Mouse (Mus musculus) ovary, postnatal 10 days (tissue): ENCODE results near the gene Cnot2.
"Not testable (repeated sequence)": the region's sequence is repeated elsewhere in the genome, so short reads cannot be mapped to it uniquely, and the experiment has no call there.

Source experiments
- DNase-seq: peaks from one replicate; pipeline ENCODE4 v3.0.0; 2022; ENCODE audit warnings: low spot score

The Cnot2 gene

DNA sequence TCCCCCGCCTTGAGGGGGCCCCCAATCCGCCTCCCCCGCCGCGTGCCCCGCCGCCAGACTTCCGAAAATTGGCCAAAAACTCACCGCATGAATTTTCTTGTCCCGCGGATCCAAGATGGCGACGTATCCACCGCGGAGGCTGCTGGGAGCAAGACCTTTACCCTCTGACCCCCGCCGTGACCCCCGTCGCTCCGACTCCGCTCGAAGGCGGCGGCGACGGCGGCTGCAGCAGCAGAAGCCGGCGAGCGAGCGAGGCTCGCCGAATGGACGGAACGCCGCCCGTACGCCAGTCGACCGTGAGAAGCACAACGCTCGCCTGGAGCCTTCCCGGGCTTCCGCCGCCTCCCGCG, at the start of gene Cnot2:
TSS of gene Cnot2 (minus strand) at position 143 of the 350 bp plus-strand sequence.
- DNase-seq, result peak; percentile 90

DNA sequence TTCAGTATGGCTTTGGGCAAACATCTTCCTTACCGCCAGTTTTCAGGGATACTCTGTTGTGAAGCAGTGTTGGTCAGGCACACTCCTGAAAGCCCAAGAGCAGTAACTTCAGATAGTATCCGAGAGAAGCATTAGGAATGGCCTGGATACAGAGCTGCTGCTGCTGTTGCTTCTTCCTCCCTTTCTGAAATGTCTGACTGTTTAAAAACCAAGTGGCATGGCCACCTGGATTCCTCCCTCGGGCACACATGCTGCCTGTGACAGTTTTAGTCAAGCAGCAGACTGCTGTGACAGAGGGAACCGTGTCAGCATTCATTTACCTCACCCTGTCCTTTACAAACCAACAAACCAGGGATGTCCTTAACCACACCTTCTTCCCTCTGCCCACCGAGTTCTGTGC, 47.6 kb upstream of the Cnot2 start:
- no peak for DNase-seq

DNA sequence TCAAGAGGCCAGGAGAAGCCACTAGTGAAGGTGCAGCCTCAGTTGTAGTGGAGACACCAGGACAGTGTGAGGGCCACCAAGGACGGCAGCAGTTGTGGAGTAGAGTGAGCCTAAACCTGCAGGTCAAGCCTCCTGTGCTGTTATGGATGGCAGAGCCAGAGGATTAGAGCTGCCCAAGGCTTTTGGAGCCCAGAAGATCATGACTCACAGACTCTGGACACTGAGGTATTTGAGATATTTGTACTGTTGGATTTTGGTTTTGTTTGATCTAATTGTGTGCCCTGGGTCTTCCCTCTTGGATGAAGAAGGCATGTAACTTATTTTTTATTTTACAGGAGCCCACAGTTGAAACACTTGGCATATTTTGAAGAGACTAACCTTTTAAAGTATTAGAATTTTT, 44.7 kb upstream of the Cnot2 start:
- no peak for DNase-seq

DNA sequence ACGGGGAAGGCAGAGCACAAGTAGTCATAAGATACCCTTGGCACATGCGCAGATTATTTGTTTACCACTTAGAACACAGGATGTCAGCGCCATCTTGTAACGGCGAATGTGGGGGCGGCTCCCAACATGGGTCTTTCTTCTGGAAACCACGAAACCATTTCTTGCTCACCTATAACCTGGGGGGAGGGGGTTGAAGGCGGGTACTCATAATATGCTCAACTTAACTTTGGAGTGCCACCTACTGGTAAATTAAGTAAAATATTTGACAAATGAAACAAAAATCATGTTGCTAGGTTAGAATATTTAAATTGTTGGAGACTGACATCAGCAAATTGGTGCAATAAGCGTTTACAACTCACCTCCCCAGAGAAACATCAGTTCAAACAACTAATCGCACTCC, 31.9 kb upstream of the Cnot2 start:
- DNase-seq, result not testable (repeated sequence)

DNA sequence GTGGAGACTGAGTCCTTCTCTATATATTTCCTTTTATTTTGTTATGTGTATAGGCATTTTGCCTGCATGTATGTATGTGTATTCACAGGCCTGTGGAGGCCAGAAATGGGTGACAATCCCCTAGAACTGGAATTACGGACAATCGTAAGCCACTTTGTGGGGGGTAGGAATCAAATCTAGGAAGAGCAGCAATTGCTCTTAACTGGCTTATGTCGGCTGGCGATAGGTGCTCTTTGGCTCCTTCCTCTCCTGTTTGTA, 23.5 kb upstream of the Cnot2 start:
- DNase-seq, result no peak

DNA sequence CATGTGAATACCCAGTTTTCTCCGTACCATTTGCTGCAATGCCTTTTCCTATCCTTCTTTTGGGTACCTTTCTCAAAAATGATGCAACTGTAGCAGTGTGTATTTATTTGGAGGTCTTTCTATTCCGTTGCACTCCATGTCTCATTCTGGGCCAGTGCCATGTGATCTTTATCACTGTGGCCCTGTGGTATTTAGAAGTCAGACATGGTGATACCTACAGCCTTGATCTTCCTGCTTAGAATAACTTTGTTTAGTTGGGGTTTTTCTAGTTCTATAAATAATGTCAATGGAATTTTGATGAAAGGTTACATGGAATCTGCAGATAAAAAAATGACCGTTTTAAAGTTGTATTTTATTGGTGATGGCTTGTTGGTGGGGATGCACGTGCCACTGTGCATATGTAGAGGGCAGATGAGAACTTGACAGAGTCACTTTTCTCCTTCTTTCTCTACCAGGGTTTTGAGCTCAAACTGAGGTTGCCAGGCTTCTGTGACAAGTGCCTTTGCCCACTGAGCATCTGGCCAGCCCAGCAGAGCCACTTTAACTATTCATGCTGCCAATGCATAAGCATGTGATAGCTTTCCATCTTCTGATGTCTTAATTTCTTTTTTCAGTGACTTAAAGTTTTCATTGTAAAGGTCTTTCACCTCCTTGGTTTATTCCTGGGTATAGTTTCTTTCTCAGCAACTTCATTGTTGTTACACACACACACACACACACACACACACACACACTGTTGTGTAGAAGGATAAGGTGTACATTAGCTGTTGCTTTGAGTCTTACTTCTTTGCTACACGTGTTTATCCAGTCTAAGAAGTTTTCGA, 23.0 kb upstream of the Cnot2 start:
- DNase-seq, result no peak

DNA sequence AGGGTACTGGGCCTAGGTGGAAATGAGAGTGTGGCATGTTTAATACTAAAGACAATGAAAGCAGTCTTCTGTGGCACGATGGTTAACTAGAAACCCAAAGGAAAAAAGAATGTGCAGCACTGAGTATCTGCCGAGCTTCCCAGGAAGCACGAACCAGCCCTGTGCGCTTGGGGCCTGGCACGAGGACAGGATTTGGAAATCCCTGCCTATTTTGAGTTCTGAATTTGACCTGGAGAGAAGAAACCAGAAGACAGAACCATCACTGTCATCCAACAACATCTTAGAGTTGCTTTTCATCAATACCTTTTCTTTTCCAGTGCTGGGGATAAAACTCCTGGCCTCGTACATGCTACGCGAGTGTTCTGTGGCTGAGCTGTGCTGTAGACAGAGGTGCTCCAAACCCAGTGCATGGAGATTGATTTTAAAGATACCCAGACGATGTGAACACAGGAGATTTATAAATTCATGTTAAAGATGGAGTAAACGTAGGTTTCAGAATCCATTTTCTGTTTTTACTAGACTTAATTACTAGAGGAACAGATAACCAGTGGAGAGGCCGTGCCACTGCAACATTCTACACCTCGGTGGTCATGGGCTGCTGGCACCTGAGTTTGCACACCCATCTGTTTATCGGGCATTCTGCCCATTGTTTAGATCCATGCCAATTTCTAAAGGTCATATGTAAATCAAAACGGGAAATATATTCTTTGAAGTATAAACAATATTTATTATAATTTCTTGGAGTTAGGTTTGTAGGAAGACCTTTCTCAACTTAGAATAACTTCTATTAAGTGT, 17.9 kb upstream of the Cnot2 start:
- no peak for DNase-seq

DNA sequence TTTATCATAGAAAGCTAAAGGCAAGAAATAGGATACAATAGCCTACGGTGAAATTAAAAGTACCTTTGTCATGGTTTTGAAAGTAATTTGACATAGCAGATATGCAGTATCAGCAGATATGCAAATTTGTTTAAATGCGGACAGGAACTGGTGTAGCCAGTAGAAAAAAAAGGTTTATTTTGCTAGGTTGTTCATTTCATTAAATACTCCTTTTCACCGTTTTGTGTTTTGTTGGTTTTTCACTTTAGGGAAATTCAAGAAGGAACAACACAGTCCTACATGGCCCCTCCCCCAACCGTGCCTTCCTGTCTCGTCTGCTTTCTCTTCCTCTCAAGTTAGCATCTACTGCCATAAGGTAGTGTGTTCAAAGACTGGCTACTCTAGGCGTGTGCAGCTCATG, 1.4 kb upstream of the Cnot2 start:
- no peak for DNase-seq

DNA sequence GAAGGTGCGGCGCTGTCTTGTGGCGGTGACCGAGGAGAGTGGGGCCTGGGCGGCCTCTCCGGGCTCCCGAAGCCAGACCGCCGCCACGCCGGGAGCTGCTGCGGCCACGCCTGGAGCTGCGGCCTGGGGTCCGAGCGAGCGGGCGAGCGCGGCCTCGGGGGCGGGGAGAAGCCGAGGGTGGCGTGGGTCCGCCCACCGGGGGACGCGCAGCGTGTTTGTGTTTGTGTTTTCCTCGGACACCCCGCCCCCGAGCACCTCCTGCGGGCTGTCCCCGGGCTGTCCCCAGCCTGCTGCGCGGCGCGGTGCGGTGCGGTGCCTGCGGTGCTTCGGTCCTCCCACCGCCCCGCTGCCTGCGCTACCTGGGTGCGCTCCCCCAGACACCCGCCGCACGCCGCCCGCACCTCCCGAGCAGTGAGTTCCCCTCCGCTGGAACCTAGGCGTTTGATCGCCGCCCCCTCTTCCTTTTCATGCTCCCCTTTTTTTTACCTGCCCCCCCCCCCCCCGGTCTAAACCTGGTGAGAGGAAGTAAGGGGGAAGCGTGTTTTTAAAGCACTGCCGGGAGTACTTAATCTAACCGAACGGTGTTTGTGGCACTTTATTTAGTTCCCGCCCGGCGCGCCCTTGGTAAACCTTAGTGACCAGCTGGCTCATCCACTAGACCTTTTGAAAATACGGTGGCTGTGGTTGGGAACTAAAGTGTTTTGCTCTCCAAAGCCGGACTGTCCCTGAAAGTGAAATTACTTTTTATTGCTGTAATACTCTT, 589 bp upstream of the Cnot2 start:
- peak; percentile 31 for DNase-seq

DNA sequence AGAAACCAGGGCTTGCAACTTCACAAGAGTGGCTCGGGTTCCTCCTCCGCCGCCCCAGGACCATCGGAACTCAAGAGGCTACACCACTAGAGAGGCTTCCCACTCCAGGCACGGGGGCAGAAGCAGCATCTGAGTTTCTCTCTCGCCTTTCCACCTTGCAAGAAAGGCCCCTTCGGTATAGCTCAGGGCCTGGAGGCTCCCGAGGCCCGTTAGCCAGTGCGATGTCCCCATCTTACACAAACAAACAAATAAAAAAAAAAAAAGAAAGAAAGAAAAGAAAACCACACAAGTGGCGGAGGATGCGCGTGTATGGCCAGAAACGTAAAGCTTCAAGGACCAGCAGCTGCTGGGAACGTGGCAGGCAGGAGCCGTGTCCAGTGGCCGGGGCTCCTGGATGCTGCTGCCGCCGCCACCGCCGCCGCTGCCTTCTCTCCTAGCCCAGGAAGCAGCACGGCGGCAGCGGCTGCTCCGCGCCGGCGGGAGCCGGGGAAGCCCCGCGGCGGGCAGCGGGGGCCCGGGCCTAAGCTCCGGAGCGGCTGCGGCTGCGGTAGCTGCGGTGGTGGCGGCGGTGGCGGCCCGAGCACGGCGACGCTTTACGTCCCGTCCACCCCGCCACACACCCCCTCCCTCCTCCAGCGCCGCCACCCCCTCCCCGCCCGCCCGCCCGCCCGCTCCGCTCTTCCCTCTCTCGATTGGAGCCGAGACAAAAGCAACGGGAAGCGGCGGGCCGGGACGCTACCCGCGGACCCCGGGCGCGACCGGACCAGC, 536 bp downstream of the Cnot2 start:
- DNase-seq, result peak; percentile 13

DNA sequence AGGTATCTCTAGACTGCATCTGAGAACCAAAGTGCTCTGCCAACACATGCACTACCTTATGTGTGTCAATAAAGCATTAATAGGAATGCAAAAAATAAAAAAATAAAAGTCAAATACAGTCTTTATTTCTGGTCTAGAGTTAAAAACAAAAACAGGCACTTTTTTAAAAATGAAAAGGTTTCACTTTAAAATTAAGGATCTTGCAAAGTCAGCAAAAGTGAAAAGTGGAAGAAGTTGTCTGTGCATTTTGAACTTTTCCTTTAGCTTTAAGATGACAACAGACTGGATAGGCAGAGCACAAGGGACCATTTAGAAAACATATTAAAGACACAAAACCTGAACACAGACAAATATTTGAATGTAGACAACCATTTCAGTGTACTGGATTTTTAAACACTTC, 1.8 kb downstream of the Cnot2 start:
- DNase-seq, result no peak

DNA sequence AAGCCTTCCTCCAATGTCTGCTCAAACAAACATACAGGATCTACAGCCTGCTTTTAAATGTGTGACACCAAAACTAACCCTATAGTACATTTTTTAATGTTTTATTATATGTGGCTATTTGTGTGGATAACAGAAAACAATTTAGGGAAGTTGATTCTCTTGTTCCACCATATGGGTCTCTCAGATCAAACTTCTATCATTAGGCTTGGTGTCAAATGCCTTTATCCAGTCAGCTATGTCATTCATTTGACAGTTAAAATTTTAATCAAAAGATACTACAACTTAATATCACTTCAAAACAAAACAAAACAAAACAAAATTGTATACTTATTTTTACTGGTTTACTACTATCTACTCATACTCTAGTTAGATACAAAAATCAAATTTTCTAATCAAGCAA, 2.9 kb downstream of the Cnot2 start:
- no peak for DNase-seq

DNA sequence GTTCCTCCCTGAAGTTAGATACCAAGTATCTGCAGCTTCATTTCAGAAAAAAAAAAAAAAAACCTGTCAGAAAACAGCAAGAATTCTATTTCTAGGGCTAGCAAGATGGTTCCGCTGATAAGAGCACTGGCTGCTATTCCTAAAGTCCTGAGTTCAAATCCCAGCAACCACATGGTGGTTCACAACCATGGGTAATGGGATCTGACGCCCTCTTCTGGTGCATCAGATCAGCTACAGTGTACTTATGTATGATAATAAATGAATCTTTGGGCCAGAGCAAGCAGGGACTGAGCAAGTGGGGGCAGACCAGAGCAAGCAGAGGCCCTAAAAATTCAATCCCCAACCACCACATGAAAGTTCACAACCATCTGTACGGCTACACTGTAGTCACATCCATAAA, 4.1 kb downstream of the Cnot2 start:
- no peak for DNase-seq

DNA sequence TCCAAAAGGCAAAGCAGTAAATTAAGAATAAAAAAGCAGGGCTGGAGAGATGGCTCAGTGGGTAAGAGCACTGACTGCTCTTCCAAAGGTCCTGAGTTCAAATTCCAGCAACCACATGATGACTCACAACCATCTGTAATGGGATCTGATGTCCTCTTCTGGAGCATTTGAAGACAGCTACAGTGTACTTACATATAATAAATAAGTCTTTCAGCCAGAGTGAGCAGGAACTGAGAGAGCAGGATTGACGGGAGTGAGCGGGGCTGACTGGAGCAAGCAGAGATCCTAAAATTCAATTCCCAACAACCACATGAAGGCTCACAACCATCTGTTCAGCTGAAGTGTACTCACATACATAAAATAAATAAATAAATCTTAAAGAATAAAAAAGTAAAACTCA, 5.2 kb downstream of the Cnot2 start:
- DNase-seq, result not testable (repeated sequence)

DNA sequence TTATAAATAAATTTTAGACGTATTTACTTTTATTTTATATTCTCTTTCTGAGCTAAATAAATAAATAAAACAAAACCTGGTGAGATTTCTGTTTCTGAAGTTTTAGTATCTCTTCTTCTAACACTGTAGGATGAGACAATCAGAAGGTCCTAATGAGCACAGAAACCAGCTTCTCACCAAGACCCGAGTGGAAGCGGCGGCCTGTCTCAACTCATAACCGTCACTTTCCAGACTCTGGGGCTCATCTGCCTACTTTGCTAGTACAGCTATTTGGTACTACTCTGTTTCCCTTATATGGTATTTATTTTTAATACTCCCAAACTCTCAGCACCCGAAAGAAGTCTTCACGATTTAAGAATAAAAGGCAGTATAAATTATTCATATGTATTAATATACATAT, 10.8 kb downstream of the Cnot2 start:
- no peak for DNase-seq

DNA sequence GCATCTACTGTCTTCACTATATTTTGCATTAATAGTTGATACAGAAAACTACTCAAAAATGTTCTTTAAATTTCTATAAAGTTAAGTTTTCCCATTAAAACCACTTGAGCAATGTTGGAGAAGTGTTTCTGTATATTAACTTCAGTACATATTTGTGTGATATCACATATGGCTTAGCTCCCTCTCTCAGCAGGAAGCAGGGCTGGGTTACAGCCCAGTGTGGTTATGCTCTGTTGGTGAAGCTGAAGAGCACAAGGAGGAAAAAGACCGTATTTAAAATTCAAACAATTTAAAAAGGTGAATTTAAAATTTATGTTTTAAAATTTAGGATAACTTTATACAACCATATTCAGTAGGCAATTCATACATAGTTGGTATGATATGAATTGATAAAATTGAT, 12.8 kb downstream of the Cnot2 start:
- no peak for DNase-seq

DNA sequence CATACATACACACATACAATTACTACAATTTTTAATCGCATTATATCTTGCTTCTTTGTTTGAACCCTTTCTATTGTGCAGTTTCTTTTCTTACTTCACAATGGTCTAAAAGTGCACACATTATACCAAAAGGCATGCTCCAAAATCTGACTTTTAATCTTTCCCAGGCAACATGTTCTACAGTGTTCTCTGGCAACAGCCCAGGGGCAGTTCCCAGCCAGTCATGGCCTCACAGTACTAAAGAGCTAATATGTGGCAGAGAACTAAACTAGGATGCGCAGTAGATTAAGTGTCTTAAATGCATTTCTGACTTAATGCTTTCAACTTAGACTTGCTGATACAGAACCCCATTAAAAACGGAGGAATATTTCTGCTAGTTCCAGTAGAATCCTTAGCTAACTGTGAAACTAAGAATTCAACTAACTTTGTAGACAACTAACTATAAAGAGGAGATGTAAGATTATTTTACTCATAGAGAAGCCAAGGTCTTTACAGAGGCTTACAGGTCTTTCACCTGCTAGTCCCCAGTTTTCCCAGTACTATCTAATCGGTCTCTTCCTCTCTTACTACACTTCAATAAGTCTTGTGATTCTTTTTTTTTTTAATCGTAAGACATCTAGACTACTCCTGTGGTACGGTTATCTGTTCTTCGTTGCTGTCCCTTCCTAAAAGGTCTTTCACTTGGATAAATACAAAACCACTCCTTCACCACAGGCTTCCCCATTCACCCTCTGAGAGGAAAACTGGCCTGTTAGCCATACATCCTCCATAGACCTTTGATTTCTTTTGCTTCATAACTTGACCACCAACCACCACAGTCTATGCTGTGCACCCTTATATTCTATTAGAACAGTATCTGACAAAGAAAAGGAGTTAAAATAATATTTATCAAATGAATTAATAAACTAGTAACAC, 13.6 kb downstream of the Cnot2 start:
- DNase-seq, result no peak

DNA sequence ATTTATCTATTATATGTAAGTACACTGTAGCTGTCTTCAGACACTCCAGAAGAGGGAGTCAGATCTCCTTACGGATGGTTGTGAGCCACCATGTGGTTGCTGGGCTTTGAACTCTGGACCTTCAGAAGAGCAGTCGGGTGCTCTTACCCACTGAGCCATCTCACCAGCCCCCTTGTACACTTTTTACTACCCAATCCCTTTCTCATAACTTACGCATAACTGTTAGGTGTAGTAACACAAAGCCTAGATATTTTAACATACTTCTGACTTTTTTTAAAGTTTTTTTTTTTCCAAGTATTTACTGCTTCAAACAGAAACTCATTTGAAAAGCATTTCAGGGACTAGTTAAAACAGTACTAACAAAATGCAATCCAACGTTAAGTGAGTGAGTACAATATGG, 14.8 kb downstream of the Cnot2 start:
- DNase-seq, result not testable (repeated sequence)

DNA sequence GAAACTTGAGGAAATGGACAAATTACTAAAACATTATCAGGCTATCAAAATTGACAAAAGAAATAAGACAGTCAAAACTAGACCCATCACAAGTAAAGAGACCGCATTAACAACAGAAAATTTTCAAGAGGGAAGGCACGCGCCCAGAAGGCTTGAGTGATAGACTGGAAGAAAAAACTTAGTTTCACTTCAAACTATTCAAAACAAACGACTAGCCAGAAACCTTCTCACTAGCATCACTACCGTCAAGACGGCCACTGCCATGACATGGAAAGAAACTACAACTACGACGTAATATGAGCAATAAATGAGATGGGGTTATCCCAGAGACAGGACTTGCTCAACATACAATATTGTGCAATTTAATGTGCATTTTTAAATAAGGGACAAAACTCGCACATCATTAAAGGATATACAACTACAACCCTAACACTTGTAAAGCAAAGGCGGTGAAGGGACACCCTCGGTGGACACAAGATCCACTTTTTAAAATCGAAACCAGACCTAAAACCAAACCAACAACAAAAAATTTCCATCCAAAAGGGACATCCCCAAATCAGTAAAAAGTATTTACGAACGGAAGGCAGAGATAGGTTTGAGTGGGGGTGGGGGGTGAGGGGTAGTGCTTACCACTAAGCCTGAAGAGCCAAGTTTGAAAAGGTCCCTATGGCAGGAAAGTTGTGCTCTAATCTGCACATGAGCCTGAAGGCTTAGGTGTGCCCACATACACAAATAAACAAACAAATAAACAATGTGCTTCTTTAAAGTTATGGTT, 16.3 kb downstream of the Cnot2 start:
- no peak for DNase-seq

DNA sequence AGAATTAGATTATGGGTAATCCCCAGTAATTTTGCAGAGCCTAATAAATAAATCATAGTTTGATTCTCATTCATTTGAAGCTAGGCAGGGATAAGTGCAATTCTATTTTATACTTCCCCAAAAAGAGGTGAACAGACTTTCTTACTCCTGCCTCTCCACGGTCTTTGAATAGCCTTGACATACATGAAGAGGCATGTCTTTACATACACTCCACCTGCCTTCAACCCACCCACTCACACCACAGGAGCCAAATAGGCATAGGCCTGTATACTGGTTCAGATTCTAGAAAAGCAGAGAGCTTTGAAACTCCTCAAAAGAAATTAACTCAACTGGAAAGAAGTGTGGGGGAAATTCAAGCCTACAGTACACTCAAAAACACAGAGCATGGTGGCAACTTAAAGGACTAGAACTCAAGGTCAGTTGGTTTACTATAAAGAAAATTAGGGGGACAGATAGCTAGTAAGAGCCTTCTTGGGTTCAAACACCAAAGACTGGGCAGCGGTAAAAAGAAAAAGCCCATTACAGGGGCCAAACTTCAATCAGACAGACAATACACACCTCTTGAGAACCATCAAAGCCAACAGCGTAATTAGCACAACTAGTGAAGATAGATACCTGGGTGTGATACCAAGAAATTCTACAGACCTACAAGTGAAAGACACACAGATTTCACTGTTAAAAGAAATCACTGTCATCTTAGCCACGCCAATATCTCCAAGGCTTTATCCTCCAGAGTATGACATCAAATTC, 18.4 kb downstream of the Cnot2 start:
- no peak for DNase-seq
